Mouse (Mus musculus) macrophage (primary cell): Measurements from ENCODE around the gene Gm11568. TPM values are rescaled to one million over a fixed set of nuclear protein-coding genes. Genes with fewer than 3 reads are reported as not detected.

Source experiments
- polyA plus RNA-seq: library from polyadenylated mRNA; stranded (reverse); fragments of 250-400 nt; gene quantifications from 3 replicates; pipeline ENCODE4 v1.2.4, GENCODE M21; 2018; ENCODE audit warnings: inconsistent platforms

The Gm11568 gene
- polyA plus RNA-seq, 1 experiment from 2014 or later, result not detected

Other genes starting within 250 kb of the Gm11568 start
- gene Gm11937, start 247.7 kb upstream of the Gm11568 start, polyA plus RNA-seq, result not detected in 3 replicates
- gene Krtap2-4, start 243.1 kb upstream of the Gm11568 start, polyA plus RNA-seq, result not detected in 3 replicates
- gene Gm11562, start 237.5 kb upstream of the Gm11568 start, polyA plus RNA-seq, result not detected in 3 replicates
- not detected in 3 replicates for gene Krtap4-1, start 229.7 kb upstream of the Gm11568 start, polyA plus RNA-seq
- not detected in 3 replicates for gene Krtap4-2, start 222.8 kb upstream of the Gm11568 start, polyA plus RNA-seq
- not detected in 3 replicates for gene Krtap4-7, start 213.8 kb upstream of the Gm11568 start, polyA plus RNA-seq
- gene Gm11555, start 207.7 kb upstream of the Gm11568 start, polyA plus RNA-seq, result not detected in 3 replicates
- gene Gm11563, start 199.0 kb upstream of the Gm11568 start, polyA plus RNA-seq, result not detected in 3 replicates
- not detected in 3 replicates for gene Krtap4-6, start 192.0 kb upstream of the Gm11568 start, polyA plus RNA-seq
- not detected in 3 replicates for gene Gm14190, start 167.2 kb upstream of the Gm11568 start, polyA plus RNA-seq
- not detected in 3 replicates for gene Gm14180, start 123.6 kb upstream of the Gm11568 start, polyA plus RNA-seq
- not detected in 3 replicates for gene Gm11595, start 85.0 kb upstream of the Gm11568 start, polyA plus RNA-seq
- gene Krtap4-8, start 77.2 kb upstream of the Gm11568 start, polyA plus RNA-seq, result not detected in 3 replicates
- not detected in 3 replicates for gene Krtap4-9, start 72.7 kb upstream of the Gm11568 start, polyA plus RNA-seq
- gene Gm11596, start 64.5 kb upstream of the Gm11568 start, polyA plus RNA-seq, result not detected in 3 replicates
- gene Gm11569, start 59.0 kb upstream of the Gm11568 start, polyA plus RNA-seq, result not detected in 3 replicates
- not detected in 3 replicates for gene Gm11554, start 53.5 kb upstream of the Gm11568 start, polyA plus RNA-seq
- gene Krtap4-13, start 48.0 kb upstream of the Gm11568 start, polyA plus RNA-seq, result not detected in 3 replicates
- not detected in 3 replicates for gene Gm11564, start 42.3 kb upstream of the Gm11568 start, polyA plus RNA-seq
- gene 2300003K06Rik, start 19.9 kb upstream of the Gm11568 start, polyA plus RNA-seq, result not detected in 3 replicates
- not detected in 3 replicates for gene Krtap4-16, start 6.3 kb upstream of the Gm11568 start, polyA plus RNA-seq
- not detected in 3 replicates for gene Gm11559, start 6.6 kb downstream of the Gm11568 start, polyA plus RNA-seq
- gene Krtap9-1, start 15.5 kb downstream of the Gm11568 start, polyA plus RNA-seq, result not detected in 3 replicates
- gene Gm11567, start 21.3 kb downstream of the Gm11568 start, polyA plus RNA-seq, result not detected in 3 replicates
- gene Krtap31-1, start 50.0 kb downstream of the Gm11568 start, polyA plus RNA-seq, result not detected in 3 replicates
- not detected in 3 replicates for gene Gm11565, start 56.8 kb downstream of the Gm11568 start, polyA plus RNA-seq
- gene Krtap31-2, start 78.4 kb downstream of the Gm11568 start, polyA plus RNA-seq, result not detected in 3 replicates
- not detected in 3 replicates for gene Krtap9-5, start 90.6 kb downstream of the Gm11568 start, polyA plus RNA-seq
- not detected in 3 replicates for gene Krtap29-1, start 121.1 kb downstream of the Gm11568 start, polyA plus RNA-seq
- gene Krtap16-1, start 128.7 kb downstream of the Gm11568 start, polyA plus RNA-seq, result not detected in 3 replicates
- not detected in 3 replicates for gene Krtap17-1, start 136.1 kb downstream of the Gm11568 start, polyA plus RNA-seq
- gene Krt33a, start 158.3 kb downstream of the Gm11568 start, polyA plus RNA-seq, result not detected in 3 replicates
- not detected in 3 replicates for gene Krt33b, start 172.0 kb downstream of the Gm11568 start, polyA plus RNA-seq
- not detected in 3 replicates for gene Krt34, start 183.6 kb downstream of the Gm11568 start, polyA plus RNA-seq
- gene Krt31, start 192.6 kb downstream of the Gm11568 start, polyA plus RNA-seq, result not detected in 3 replicates
- gene Krt32, start 230.3 kb downstream of the Gm11568 start, polyA plus RNA-seq, result not detected in 3 replicates
- gene Krt35, start 238.3 kb downstream of the Gm11568 start, polyA plus RNA-seq, result not detected in 3 replicates
- not detected in 3 replicates for gene Krt36, start 247.7 kb downstream of the Gm11568 start, polyA plus RNA-seq